Mouse (Mus musculus): ENCODE measurements around the gene Dnase1l2. TPM values are rescaled to one million over a fixed set of nuclear protein-coding genes. Genes with fewer than 3 reads are reported as not detected.
A peak's percentile ranks its signal among the peaks of the same experiment; 100 is the strongest.
"Not testable (repeated sequence)": the region's sequence is repeated elsewhere in the genome, so short reads cannot be mapped to it uniquely, and the experiment has no call there.

Gene Dnase1l2
- polyA plus RNA-seq, 1 experiment from 2014 or later, result 5.1 TPM

- no peak for ATAC-seq (ENCODE audit: low FRiP score)
- Histone ChIP-seq H3K9ac (no peak overlapping the region), H3K27me3 (no peaks in the 10 kb centered on the region), H3K9me3 (no peaks in the 10 kb centered on the region), H3K36me3 (replicated peaks) (peaks cover 99% of the 10 kb centered on the region), H3K27ac (no peak overlapping the region), H3K4me2 (no peak overlapping the region), H3K4me1 (no peaks in the 10 kb centered on the region), H3K4me3 (replicated peaks) (no peak overlapping the region)
- 90% methylated on average over 8 of the region's 8 CpGs for WGBS
These were observed 3.7 kb upstream of the Dnase1l2 start for GRCm38 (mm10) chr17:24446590-24446989.

- 88% methylated on average over 4 of the region's 4 CpGs for WGBS
- no peak overlapping the region for H3K4me2 ChIP-seq
- no peaks in the 10 kb centered on the region for H3K4me1 ChIP-seq
- no peak overlapping the region for H3K27ac ChIP-seq
- peaks cover 99% of the 10 kb centered on the region for H3K36me3 ChIP-seq (replicated peaks)
- no peaks in the 10 kb centered on the region for H3K27me3 ChIP-seq
- no peak for ATAC-seq (ENCODE audit: low FRiP score)
- no peak overlapping the region for H3K4me3 ChIP-seq (replicated peaks)
- H3K9me3 ChIP-seq, result no peaks in the 10 kb centered on the region
- H3K9ac ChIP-seq, result no peak overlapping the region; the same call in 1 of the 2 replicates
These were observed 504 bp upstream of the Dnase1l2 start for GRCm38 (mm10) chr17:24443409-24443808.

GRCm38 (mm10) chr17:24442107-24442506, 798 bp downstream of the Dnase1l2 start:
- no peaks in the 10 kb centered on the region for H3K27me3 ChIP-seq
- H3K9ac ChIP-seq, result no peak overlapping the region
- peaks cover 95% of the 10 kb centered on the region for H3K36me3 ChIP-seq (replicated peaks)
- ATAC-seq (ENCODE audit: low FRiP score), result no peak
- no peak overlapping the region for H3K4me3 ChIP-seq (replicated peaks)
- no peak overlapping the region for H3K4me2 ChIP-seq
- WGBS, result 92% methylated on average over 14 of the region's 14 CpGs
- no peak overlapping the region for H3K27ac ChIP-seq
- H3K4me1 ChIP-seq, result no peaks in the 10 kb centered on the region
- no peaks in the 10 kb centered on the region for H3K9me3 ChIP-seq

- Histone ChIP-seq H3K36me3 (replicated peaks) (peaks cover 87% of the 10 kb centered on the region), H3K27ac (no peak overlapping the region), H3K4me1 (no peaks in the 10 kb centered on the region), H3K4me2 (no peak overlapping the region), H3K27me3 (no peaks in the 10 kb centered on the region), H3K9me3 (no peaks in the 10 kb centered on the region), H3K4me3 (replicated peaks) (no peak overlapping the region), H3K9ac (no peak overlapping the region)
- ATAC-seq (ENCODE audit: low FRiP score), result 0 out of 2 replicates have a peak, but pooled peaks have one; percentile 25
- WGBS, result 53% methylated on average over 2 of the region's 2 CpGs
These were observed 1.8 kb downstream of the Dnase1l2 start for GRCm38 (mm10) chr17:24441148-24441547.

GRCm38 (mm10) chr17:24440377-24440776, 2.5 kb downstream of the Dnase1l2 start:
- Histone ChIP-seq H3K27ac (no peak overlapping the region), H3K4me2 (no peak overlapping the region), H3K9me3 (no peaks in the 10 kb centered on the region), H3K4me3 (replicated peaks) (no peak overlapping the region), H3K4me1 (no peaks in the 10 kb centered on the region), H3K9ac (no peak overlapping the region), H3K27me3 (no peaks in the 10 kb centered on the region), H3K36me3 (replicated peaks) (peaks cover 86% of the 10 kb centered on the region)
- WGBS, result 90% methylated on average over 8 of the region's 8 CpGs
- ATAC-seq (ENCODE audit: low FRiP score), result no peak

- Histone ChIP-seq H3K27ac (no peak overlapping the region), H3K4me3 (replicated peaks) (no peak overlapping the region), H3K9me3 (no peaks in the 10 kb centered on the region), H3K27me3 (no peaks in the 10 kb centered on the region), H3K4me2 (no peak overlapping the region), H3K4me1 (no peaks in the 10 kb centered on the region), H3K36me3 (replicated peaks) (peaks cover 64% of the 10 kb centered on the region), H3K9ac (no peak overlapping the region)
- peak; percentile 39; the same call in 1 of the 2 replicates for ATAC-seq (ENCODE audit: low FRiP score)
- WGBS, result 72% methylated on average over 5 of the region's 5 CpGs
These were observed 5.9 kb downstream of the Dnase1l2 start for GRCm38 (mm10) chr17:24437016-24437415.

GRCm38 (mm10) chr17:24429201-24429983, 13.5 kb downstream of the Dnase1l2 start:
- H3K27ac ChIP-seq, result no peak overlapping the region
- no peak overlapping the region for H3K9ac ChIP-seq
- peaks cover 12% of the 10 kb centered on the region for H3K4me1 ChIP-seq
- no peaks in the 10 kb centered on the region for H3K9me3 ChIP-seq
- H3K36me3 ChIP-seq (replicated peaks), result peaks cover 12% of the 10 kb centered on the region
- WGBS, result 91% methylated on average over 14 of the region's 14 CpGs
- no peak overlapping the region for H3K4me2 ChIP-seq
- H3K4me3 ChIP-seq (replicated peaks), result no peak overlapping the region
- H3K27me3 ChIP-seq, result no peaks in the 10 kb centered on the region
- no peak for ATAC-seq (ENCODE audit: low FRiP score)

GRCm38 (mm10) chr17:24427170-24427557, 15.7 kb downstream of the Dnase1l2 start:
- H3K4me3 ChIP-seq (replicated peaks), result peak overlapping the region; percentile 71
- peak overlapping the region; percentile 71 for H3K4me2 ChIP-seq
- peak overlapping the region; percentile 90 for H3K9ac ChIP-seq
- H3K9me3 ChIP-seq, result no peaks in the 10 kb centered on the region
- no peak for ATAC-seq (ENCODE audit: low FRiP score)
- H3K36me3 ChIP-seq (replicated peaks), result peaks cover 30% of the 10 kb centered on the region
- no peaks in the 10 kb centered on the region for H3K27me3 ChIP-seq
- WGBS, result 9% methylated on average over 8 of the region's 8 CpGs
- peak overlapping the region; percentile 95 for H3K27ac ChIP-seq
- H3K4me1 ChIP-seq, result peaks cover 12% of the 10 kb centered on the region

- ATAC-seq (ENCODE audit: low FRiP score), result peak; percentile 97
- under 1% methylated on average over 48 of the region's 48 CpGs for WGBS
- peaks cover 35% of the 10 kb centered on the region for H3K36me3 ChIP-seq (replicated peaks)
These were observed 16.3 kb downstream of the Dnase1l2 start, which contains the start of gene Eci1 for GRCm38 (mm10) chr17:24426471-24427169. Eci1 (plus strand) TSS chr17:24426641.

GRCm38 (mm10) chr17:24425905-24426304, 17.0 kb downstream of the Dnase1l2 start:
- peaks cover 42% of the 10 kb centered on the region for H3K36me3 ChIP-seq (replicated peaks)
- H3K27ac ChIP-seq, result peak overlapping the region; percentile 95; the same call in 1 of the 2 replicates
- no peaks in the 10 kb centered on the region for H3K27me3 ChIP-seq
- H3K9ac ChIP-seq, result no peak overlapping the region
- no peak overlapping the region for H3K4me2 ChIP-seq
- H3K9me3 ChIP-seq, result no peaks in the 10 kb centered on the region
- WGBS, result 92% methylated on average over 7 of the region's 7 CpGs
- H3K4me1 ChIP-seq, result peaks cover 12% of the 10 kb centered on the region
- no peak for ATAC-seq (ENCODE audit: low FRiP score)
- H3K4me3 ChIP-seq (replicated peaks), result no peak overlapping the region

More at GRCm38 (mm10) chr17:24426471-24427169, 16.3 kb downstream of the Dnase1l2 start, which contains the start of gene Eci1:
- peak within 1 kb of the TSS; percentile 95 for H3K27ac ChIP-seq
- peak within 1 kb of the TSS; percentile 90 for H3K9ac ChIP-seq
- H3K4me3 ChIP-seq (replicated peaks), result peak within 1 kb of the TSS; percentile 71
- peaks cover 12% of the 10 kb centered on the region for H3K4me1 ChIP-seq
- H3K27me3 ChIP-seq, result no peaks in the 10 kb centered on the region
- no peaks in the 10 kb centered on the region for H3K9me3 ChIP-seq
- H3K4me2 ChIP-seq, result peak within 1 kb of the TSS; percentile 71

GRCm38 (mm10) chr17:24425326-24425725, 17.6 kb downstream of the Dnase1l2 start:
- H3K27ac ChIP-seq; H3K9ac ChIP-seq; H3K4me3 ChIP-seq (replicated peaks); ATAC-seq (ENCODE audit: low FRiP score); H3K9me3 ChIP-seq; H3K27me3 ChIP-seq; H3K4me2 ChIP-seq: not testable (repeated sequence)
- peaks cover 12% of the 10 kb centered on the region for H3K4me1 ChIP-seq
- 83% methylated on average over 6 of the region's 8 CpGs for WGBS
- peaks cover 48% of the 10 kb centered on the region for H3K36me3 ChIP-seq (replicated peaks)

- 96% methylated on average over 5 of the region's 5 CpGs for WGBS
- ATAC-seq (ENCODE audit: low FRiP score), result no peak
- H3K36me3 ChIP-seq (replicated peaks), result peaks cover 56% of the 10 kb centered on the region
These were observed 18.4 kb downstream of the Dnase1l2 start for GRCm38 (mm10) chr17:24424489-24424888.

More at GRCm38 (mm10) chr17:24424489-24424888, 18.4 kb downstream of the Dnase1l2 start:
- Histone ChIP-seq H3K9me3 (no peaks in the 10 kb centered on the region), H3K9ac (no peak overlapping the region), H3K4me1 (peaks cover 12% of the 10 kb centered on the region), H3K4me2 (no peak overlapping the region), H3K4me3 (replicated peaks) (no peak overlapping the region), H3K27me3 (no peaks in the 10 kb centered on the region), H3K27ac (no peak overlapping the region)
